Mouse (Mus musculus) T-helper 1 cell (primary cell): ENCODE measurements around the gene Olfr1371.

Experiments
- in situ Hi-C: fragments of 300-600 bp; cut with MboI, MseI; formaldehyde crosslinking; loops from one replicate; pipeline ENCODE4 v1.15.1; 2025; ENCODE audit warnings: high pct_unique_total_duplicates

The Olfr1371 gene

DNA sequence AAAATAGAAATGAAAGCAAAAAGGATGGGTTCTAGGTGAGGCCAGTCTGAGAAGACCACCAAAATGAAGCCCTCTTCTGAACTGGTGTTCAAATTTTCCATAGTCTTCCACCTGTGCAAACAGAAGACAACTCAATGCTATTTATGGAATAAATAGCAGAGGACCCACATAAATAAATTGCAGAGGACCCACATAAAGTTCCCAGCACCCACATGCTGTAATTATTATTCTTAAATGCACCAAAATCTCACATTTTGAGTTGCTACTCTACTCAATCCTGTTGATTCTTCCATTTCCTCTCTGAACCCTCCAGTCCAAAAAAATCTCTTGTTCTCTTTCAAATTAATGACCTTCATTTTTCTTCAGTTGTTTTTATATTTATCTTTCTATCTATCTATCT lies at the start of gene Olfr1371:
Gene Olfr1371, minus strand, starts transcription at position 101 of the 400 bp plus-strand sequence.
- in situ Hi-C loops, result no loop called here

DNA sequence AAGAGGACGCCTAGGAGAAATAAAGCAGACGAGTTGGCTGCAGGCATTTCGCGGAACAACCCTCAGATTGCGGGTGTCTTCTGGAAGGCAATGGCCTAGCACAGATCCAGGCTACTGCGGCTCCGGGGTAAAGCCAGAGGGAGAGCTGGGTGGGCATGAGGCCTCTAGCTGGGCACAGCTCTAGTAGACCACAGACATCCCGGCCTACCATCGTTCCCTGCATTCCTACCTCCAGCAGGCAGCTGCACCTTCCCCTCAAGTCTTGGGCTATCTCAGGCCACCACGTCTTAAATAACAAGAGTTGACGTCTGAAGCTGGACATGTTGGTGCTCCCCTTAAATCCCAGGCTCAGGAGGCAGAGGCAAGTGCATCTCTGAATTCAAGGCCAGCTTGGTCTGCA lies 48.6 kb upstream of the Olfr1371 start:
- in situ Hi-C loops, result loop anchor here (5.0 kb wide), 1 partner anchor 80 kb away; no protein-coding TSS in a partner anchor

DNA sequence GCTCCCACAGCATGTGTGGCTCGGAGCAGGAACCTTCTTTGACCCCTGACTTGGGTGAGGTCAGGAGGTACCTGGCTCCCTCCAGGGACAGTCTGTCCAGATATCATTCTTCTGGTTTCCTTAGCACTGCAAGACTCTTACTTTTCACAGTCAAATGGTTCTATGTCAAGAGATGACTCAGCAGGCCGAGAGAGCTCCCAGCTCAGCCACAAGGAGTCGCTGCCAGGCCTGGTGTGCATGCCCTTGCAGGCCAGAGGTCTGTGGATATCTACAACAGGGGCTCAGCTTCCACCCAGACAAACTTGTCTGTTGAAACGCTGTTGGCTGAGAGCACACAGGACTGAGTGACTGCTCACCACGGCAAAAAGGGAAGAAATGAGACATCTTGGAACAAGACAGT lies 48.1 kb upstream of the Olfr1371 start:
- in situ Hi-C loops, result loop anchor here (5.0 kb wide), 1 partner anchor 80 kb away; no protein-coding TSS in a partner anchor

DNA sequence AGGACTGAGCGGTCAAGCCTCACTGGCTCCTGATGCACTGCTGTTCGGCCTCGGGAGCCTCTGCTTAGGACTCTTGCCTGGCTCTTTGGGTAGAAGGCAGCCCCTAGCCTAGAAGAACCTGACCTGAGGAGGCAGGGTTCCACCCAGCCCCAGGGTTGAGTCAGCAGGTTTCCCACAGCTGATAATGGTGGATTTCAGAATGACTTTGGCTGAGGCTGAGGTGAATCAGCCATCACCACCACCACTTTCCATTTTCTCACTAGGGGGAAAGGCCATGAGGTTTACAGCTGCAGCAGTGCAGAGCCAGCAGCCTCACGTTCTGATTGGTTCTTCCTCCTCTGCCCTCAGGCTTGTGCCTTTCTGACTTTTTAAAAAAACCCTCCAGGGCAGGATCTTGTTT lies 47.1 kb upstream of the Olfr1371 start:
- in situ Hi-C loops, result loop anchor here (5.0 kb wide), 1 partner anchor 81 kb away; no protein-coding TSS in a partner anchor

DNA sequence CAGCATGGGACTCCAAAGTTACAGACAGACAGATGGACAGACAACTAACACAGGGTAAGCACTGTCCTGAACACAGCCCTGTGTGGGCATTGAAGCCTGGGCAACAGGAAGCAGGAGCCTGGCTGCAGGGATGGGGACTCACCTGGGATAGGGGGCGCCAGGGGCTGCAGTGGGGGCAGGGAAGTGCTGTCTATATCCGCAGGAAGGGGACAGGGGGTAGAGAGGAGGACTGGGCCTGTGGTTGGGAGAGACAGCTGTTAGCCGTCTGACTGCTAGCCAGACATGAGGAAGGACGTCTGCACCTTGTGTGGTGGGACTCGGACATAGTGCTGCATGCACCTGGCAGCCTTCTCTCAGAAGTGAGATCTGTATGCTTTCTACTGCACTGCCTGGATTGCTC lies 44.9 kb upstream of the Olfr1371 start:
- in situ Hi-C loops, result no loop called here

DNA sequence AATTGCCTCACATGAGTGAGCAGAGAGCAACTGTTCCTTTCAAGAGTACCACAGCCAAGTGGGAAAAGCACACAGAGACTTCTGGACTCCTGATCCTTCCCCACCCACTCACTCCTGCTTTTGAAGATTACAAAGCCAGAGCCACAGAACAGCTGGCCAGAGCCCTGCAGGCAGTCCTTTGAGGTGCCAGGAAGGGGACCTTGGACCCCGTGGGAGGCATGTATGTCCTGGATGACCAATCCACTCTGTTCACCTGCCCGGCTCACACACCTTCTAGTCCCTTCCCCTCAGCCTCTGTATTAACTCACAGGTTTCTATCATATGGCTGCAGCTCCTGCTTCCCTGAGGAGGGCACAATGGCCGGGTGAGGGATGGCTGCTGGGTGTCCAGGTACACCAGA lies 43.6 kb upstream of the Olfr1371 start:
- in situ Hi-C loops, result no loop called here

DNA sequence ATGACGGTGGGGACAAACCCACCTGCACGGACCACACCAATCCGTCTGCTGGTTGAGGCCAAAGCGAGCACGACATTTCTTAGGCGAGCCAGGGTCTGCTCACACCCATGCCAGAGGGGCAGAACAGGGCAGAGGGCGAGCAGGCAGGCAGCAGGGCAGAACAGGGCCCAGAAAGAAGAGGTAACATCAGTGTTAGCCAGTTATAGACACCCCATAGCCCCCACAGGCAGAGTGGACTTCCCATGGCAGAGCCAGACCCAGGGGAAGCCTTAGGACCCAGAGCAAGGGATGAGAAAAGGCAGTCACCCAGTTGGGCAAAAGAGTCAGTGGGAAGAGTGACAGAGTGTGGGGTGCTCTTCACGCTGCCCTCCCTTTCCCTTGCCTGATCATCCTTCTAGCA lies 41.3 kb upstream of the Olfr1371 start:
- in situ Hi-C loops, result no loop called here

DNA sequence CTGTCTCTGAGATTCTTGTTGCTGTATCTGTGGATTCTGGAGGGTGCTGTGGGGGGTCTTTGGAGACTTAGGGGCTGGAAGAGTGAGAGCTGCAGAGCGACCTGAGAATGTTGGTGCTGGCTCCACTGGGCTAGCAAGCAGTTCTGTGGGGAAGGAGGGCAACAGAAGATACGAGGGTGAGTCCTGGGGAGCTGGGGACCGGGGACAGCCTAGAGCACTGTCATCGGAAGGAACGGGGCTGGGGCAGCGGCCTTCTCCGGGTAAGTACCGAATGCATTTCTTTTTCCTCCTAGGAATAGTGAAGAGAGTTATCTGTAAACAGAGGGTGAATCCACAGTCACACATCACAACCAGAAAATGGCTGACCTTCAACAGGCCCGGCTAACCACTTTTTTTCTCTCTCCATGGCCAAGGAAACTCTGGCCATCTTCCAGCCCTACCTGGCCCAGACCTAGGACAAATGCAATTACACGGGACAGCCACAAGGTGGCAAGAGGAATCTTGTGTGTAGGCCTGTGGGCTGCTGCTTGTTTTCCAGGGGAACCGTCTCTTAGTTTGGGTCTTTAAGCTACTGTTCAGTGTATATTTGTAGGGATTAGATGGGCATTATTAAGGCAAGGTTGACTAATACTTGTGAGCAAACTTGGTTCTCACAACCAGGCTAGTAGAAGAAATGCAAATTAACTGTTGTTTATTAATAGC lies 40.0 kb upstream of the Olfr1371 start:
- in situ Hi-C loops, result no loop called here

DNA sequence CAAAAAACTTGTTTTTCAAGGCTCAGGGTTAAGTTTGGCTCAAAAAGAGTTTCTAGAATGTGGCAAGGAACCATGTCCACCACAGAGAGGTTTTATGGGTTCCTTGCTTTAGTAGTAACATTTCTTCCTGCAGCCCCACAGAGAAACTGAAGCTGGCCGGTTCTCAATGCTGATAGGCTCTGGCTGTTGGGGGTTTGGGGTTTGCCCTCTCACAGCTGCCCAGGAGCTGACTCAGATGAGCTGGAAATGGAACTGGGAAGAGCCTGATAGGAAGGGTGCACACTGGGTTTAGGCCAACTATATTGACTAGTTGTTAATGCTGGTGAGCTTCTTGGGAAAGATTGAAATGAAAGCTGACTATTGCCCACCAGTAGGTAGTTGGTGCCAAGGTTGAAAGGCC lies 38.9 kb upstream of the Olfr1371 start:
- in situ Hi-C loops, result no loop called here

DNA sequence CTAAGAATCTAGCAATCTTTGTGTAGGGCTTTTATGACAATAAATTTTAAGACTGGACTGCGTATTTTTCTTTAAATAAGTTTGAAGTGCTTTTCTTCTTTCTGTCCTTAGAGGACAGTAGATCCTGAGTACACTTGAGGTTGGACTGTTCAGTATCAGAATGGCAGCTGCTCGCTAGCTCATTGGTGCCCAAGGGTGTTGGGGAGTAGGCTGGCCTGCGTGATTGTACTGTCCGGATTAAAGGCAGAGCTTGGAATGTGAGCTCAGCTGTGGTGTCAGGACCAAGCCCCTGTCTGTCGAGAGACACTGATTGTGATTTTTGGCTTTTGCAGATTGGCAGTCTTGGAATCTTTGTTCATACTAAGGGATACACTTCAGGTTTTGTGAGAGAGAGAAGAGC lies 38.0 kb upstream of the Olfr1371 start:
- in situ Hi-C loops, result no loop called here

DNA sequence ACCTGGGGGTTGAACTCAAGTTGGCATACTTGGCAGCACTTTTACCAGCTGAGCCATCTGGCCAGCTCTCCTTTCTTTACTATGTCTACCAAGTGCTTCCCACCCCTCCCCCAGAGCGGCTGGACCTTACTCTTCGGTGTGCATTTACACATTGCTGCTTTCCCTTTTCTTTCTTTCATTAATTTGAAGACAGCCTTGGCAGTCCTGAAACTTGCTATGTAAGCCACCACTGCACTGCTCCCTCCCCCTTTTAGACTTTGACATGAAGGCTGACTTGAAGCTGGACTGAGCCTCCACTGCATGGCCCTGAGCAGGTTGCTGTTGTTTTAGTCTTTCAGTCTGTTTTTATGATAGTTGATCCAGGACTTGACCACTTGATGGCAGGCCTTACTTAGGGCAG lies 35.7 kb upstream of the Olfr1371 start:
- in situ Hi-C loops, result no loop called here

DNA sequence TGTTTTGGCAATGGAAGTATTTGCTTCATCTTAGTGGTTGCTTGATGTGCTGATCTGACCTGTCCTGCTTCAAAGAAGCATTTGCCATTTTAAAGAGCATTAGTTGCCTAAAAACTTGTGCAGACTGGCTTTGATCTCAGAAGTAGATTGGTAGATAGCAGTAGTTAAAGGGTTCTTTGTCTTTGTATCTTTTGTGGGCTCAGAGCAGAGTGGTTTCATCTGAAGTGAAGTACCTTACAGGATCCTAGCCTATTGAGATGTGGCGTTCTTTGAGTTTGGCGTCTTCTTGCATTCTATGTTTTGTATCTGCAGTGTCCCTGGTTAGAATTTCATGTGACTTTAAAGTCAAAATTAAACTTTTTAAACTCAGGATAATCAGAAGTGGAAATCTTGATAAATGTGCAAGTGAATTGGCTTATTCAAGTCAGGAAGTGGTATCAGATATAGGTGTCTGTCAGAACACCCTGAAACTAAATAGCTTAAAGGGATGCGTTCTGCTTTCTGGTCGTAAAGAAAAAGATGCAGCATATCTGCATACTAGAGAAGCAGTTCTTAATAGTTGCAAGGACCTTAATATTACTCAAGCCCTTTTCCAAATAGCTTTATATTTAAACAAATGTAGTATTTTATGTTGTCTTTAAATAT lies 27.2 kb upstream of the Olfr1371 start:
- in situ Hi-C loops, result no loop called here

DNA sequence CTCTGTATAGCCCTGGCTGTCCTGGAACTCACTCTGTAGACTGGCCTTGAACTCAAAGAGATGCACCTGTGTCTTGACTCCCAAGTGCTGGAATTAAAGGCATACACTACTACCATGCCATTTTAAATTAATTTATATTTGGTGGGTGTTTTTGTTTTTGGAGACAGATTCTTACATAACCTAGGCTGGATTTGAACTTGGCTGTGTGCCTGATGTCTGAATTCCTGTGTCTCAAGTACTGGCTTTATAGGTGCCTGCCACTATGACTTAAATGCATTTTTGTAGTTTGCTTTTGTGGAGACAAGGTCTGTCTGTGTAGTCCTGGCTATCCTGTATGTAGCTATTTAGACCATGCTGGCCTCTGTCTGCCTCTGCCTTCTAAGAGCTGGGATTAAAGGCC lies 20.7 kb upstream of the Olfr1371 start:
- in situ Hi-C loops, result no loop called here

DNA sequence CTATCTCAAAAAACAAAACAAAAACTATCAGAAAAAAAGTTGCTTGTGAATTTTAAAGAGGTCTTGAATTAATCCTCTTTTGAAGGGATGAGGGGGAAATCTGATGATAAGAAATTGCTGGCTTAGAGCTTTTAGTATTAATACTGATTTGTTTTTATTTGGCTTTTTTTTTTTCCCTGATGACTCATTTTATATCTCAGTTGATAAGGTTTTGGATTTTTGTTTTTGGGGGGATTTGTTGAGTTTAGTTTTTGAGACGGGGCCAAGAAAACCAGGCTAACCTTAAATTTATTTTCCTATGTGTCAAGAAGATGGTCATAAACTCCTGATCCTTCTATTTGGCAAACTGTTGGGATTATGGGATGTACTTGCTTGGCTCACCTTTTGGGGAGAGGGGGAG lies 20.1 kb upstream of the Olfr1371 start:
- in situ Hi-C loops, result no loop called here

DNA sequence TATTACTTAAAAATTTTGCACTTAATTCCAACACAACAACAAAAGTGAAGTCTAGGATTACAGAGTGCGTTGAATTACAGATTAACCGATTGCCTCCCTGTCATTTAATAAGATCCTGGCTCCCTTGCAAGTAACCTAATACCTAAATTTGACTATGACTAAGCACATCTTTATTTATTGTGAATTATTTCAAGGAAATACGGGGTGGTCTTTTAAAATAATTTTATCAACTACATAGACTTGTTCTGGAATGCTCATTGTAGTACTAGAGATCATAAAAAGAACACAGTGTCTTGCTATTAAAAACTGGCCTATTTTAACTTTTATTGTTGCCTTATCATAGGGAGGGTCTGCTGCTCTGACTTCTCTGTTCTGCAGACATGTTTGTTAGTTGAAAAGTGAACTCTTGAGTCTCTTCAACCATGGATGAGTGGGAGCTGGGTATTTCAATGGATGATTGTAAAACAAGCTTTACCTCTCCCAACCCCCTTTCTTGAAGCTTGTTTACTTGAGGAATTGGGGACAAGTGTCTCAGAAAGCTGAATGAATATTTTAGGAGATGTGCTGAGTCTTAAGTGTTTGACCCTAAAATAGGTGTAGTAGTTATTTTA lies 19.4 kb upstream of the Olfr1371 start:
- in situ Hi-C loops, result no loop called here

DNA sequence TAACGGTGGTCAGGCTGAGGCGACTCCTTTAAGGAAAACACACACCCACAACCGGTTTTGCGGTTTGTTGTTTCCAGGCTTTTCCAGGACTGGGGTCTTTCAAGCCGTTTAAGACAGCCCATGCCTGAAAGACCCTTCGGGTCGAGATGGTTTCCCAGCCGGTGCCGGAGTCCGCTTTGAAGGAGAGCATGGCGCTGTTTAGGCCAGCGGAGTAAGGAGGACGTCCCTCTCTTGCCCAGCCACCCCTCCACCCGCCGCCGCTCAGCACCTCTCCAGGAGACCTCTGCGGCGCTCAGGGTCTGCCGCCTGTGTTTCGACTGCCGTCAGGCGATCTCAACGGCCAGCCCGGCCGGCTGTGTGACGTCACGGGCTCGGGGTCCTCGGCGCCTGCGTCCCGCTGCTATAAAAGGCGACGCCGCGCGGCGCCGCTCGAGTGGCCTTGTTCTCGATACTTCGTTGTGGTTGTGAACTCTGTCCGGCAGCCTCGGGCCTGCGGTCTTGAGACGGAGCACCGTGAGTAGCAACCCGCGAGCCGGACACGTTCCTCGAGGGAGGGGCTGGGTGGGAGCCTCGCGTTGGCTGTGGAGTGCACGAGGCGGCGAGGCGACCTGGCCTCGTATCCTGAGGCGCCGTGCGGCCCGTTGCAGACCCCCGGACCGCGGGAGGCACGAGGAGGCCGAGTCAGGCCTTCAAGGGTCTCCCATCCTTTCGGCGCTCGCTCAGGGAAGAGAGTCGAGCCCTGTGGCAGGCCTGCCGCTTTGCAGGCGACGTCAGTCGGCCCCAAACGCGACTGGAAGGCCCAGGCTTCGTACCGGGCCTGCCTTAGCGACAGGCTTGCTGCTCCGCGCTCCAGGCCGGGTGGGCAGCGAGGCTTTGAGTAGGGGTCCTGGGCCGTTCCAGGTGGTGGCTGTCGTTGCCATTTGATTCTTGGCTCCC lies 18.1 kb upstream of the Olfr1371 start, which contains the start of gene Skp1a:
Gene Skp1a, plus strand, starts transcription at position 390 of the 936 bp plus-strand sequence.
- in situ Hi-C loops, result no loop called here

DNA sequence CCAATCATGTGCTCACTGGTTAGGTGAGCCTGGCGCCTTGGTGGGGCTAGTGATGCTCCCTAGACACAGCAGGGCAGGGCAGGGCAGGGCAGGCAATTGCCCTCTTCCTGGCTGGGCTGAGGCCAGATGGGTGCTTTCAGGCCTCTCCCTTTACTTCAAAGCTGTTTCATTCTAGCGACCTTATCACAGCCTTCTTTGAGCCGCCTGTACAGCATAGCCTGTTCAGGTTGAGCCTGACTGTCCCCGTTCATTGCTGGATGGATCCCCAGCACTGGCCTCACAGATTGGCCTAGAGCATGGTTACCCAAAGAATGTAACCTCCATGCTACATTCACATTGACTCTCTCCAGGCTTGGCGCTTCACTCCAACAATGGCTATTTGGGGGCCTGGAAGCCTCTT lies 16.9 kb upstream of the Olfr1371 start:
- in situ Hi-C loops, result no loop called here

DNA sequence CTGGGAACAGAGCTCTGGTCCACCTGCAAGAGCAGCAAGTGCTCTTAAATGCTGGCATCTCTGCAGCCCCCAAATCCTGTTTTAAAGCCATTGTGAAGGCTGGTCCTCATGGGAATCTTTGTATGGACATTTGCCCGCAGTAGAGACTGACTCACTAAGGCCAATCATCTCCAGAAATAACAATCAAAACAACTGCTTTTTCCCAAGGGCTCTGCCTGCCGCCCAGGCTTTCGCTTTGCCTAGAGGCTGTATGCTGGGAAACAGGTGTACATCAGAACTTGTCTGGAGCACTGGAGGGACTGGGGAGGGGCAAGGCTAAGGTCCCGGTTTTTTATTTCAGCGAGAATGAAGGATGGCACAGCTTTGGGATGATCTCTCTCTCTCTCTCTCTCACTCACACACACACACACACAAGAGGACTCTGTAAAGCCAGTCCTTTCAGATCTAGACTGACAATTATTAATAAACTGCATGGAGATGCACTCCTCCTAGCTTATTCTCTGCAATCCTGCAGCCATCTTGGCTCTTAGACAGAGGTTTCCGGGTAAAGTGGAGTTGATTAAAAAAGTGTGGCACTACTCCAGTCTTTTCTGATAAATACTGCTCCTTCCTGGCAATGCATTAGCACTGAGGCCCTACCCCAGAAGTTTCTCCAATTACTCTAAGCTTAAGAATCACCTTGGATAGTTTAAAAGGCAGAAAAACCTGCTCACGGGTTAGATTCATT lies 15.1 kb upstream of the Olfr1371 start:
- in situ Hi-C loops, result no loop called here

DNA sequence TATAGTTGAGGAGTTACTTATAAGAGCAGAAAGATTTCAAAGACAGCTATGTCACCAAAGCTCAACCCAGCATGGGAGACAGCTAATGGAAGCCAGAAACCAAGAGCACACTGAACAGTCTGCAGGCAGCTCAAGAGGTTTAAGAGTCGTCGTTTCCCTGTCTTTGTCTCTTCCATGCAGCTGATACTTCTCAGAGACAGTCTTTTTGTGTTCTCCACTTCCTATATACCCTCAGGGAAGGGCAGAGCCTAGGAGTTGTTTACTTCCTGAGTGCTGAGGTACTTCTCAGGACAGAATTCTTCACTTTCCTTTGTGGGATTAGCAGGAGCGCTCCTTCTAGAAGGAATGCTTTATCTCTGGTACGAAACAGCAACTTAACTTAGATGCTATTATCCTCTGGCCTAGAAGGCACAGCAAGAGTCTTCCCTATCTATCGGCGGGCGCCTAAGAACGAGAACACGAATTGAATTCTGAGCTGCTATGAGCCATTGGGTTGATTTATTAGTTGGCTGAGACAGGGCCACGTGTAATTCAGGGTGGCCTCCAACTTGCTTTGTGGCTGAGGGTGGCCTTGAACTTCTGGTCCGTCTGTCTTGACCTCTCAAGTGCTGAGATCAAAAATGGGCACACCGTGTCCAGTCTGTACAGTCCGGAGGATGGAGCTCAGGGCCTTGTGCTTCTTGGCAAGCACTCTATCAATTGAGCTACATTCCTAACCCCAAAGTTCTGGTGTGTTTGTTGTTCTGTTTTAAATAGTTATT lies 13.9 kb upstream of the Olfr1371 start:
- in situ Hi-C loops, result no loop called here

DNA sequence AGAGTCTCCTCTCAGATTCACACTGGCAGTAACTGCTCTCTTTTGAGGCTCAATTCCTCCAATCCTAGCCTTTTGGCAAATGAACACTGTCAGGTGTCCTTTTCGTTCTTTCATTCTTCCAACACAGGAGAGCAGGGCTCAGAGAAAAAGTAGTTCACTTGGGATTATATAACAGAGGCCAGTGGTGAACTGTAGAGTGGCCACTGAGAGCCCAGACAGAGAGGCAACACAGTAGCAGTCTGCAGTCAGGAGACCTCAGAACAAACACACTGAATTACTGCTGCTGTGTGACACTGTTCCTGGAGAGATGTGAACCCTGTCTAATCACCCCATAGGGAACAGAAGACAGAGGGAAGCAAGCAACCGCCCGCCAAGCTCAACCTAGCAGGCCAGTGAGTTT lies 13.3 kb upstream of the Olfr1371 start:
- in situ Hi-C loops, result no loop called here
